Mouse (Mus musculus) gastrocnemius, postnatal 36 days (tissue): ENCODE data around the gene Nck2. TPM values are rescaled to one million over a fixed set of nuclear protein-coding genes. Genes with fewer than 3 reads are reported as not detected.

Experiments
- DNase-seq, 2 experiments: peaks; one replicate each; pipeline ENCODE4 v3.0.0; 2022
- intact Hi-C: fragments of 180-260 bp; cut with DNase I; formaldehyde crosslinking; loops from one replicate; pipeline ENCODE4 v1.15.1; 2025
- total RNA-seq, 2 experiments: library from RNA; stranded (reverse); gene quantifications; 2 replicates each; pipeline ENCODE4 v1.2.3; 2021

The Nck2 gene
- total RNA-seq, 2 experiments from 2014 or later = 16.9 to 18.0 TPM

GRCm38 (mm10) chr1:43429924-43430876 lies 14.2 kb upstream of the Nck2 start:
- no peak for DNase-seq
- intact Hi-C loops = no loop called here

- DNase-seq = no peak
- intact Hi-C loops = no loop called here
Measured at GRCm38 (mm10) chr1:43433853-43434252, 10.5 kb upstream of the Nck2 start.

- DNase-seq = no peak
- intact Hi-C loops = no loop called here
Measured at GRCm38 (mm10) chr1:43436554-43436953, 7.8 kb upstream of the Nck2 start.

GRCm38 (mm10) chr1:43439261-43439660 lies 5.1 kb upstream of the Nck2 start:
- intact Hi-C loops = no loop called here
- no peak for DNase-seq

GRCm38 (mm10) chr1:43442568-43442967 lies 1.8 kb upstream of the Nck2 start:
- no peak for DNase-seq
- intact Hi-C loops = loop anchor here (10.0 kb wide), 2 partner anchors 112 to 192 kb away; no protein-coding TSS in a partner anchor

GRCm38 (mm10) chr1:43445170-43446088 lies 1.1 kb downstream of the Nck2 start:
- intact Hi-C loops = loop anchor here (5.0 to 10.0 kb wide), 3 partner anchors 109 to 189 kb away; no protein-coding TSS in a partner anchor
- DNase-seq = peak; percentile 59 to 66

- intact Hi-C loops = loop anchor here (5.0 to 10.0 kb wide), 3 partner anchors 109 to 189 kb away; no protein-coding TSS in a partner anchor
- peak; percentile 53 to 57 for DNase-seq
Measured at GRCm38 (mm10) chr1:43446089-43446533, 1.7 kb downstream of the Nck2 start.

GRCm38 (mm10) chr1:43446731-43447601 lies 2.6 kb downstream of the Nck2 start:
- intact Hi-C loops = loop anchor here (5.0 to 10.0 kb wide), 3 partner anchors 108 to 188 kb away; no protein-coding TSS in a partner anchor
- DNase-seq = peak; percentile 34 to 50

GRCm38 (mm10) chr1:43447602-43448287 lies 3.4 kb downstream of the Nck2 start:
- intact Hi-C loops = loop anchor here (5.0 to 10.0 kb wide), 3 partner anchors 107 to 187 kb away; no protein-coding TSS in a partner anchor
- DNase-seq = no peak

GRCm38 (mm10) chr1:43450811-43451210 lies 6.4 kb downstream of the Nck2 start:
- intact Hi-C loops = no loop called here
- no peak for DNase-seq

GRCm38 (mm10) chr1:43453683-43454082 lies 9.3 kb downstream of the Nck2 start:
- intact Hi-C loops = no loop called here
- DNase-seq = no peak

- no peak for DNase-seq
- intact Hi-C loops = no loop called here
Measured at GRCm38 (mm10) chr1:43454741-43455140, 10.4 kb downstream of the Nck2 start.

GRCm38 (mm10) chr1:43455196-43455595 lies 10.8 kb downstream of the Nck2 start:
- intact Hi-C loops = no loop called here

GRCm38 (mm10) chr1:43457012-43457766 lies 12.8 kb downstream of the Nck2 start:
- intact Hi-C loops = no loop called here
- no peak for DNase-seq

More at GRCm38 (mm10) chr1:43455196-43455595, 10.8 kb downstream of the Nck2 start:
- DNase-seq = no peak

GRCm38 (mm10) chr1:43460468-43460867 lies 16.1 kb downstream of the Nck2 start:
- intact Hi-C loops = no loop called here
- DNase-seq = no peak

- DNase-seq = peak; percentile 61 to 77
- intact Hi-C loops = no loop called here
Measured at GRCm38 (mm10) chr1:43462666-43463065, 18.3 kb downstream of the Nck2 start.

GRCm38 (mm10) chr1:43463941-43464682 lies 19.7 kb downstream of the Nck2 start:
- intact Hi-C loops = no loop called here
- DNase-seq = no peak
